Mouse (Mus musculus) B cell, adult 67 days (primary cell): ENCODE results near the gene Olfr1373. TPM values are rescaled to one million over a fixed set of nuclear protein-coding genes. Genes with fewer than 3 reads are reported as not detected.

Source experiments
- total RNA-seq, 2 experiments: library from RNA; stranded (reverse); gene quantifications; 4 replicates each; pipeline ENCODE4 v1.2.4; 2023

Gene Olfr1373
- total RNA-seq, result not detected

DNA sequence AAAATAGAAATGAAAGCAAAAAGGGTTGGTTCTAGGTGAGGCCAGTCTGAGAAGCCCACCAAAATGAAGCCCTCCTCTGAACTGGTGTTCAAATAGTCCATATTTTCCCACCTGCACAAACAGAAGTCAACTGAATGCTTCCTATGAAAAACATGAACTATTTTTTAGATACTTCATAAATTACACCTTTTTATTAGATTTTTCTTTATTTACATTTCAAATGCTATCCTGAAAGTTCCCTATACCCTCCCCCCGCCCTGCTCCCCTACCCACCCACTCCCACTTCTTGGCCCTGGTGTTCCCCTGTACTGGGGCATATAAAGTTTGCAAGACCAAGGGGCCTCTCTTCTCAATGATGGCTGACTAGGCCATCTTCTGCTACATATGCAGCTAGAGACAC lies at the start of gene Olfr1373:
TSS of gene Olfr1373 (minus strand) at position 101 of the 400 bp plus-strand sequence.

DNA sequence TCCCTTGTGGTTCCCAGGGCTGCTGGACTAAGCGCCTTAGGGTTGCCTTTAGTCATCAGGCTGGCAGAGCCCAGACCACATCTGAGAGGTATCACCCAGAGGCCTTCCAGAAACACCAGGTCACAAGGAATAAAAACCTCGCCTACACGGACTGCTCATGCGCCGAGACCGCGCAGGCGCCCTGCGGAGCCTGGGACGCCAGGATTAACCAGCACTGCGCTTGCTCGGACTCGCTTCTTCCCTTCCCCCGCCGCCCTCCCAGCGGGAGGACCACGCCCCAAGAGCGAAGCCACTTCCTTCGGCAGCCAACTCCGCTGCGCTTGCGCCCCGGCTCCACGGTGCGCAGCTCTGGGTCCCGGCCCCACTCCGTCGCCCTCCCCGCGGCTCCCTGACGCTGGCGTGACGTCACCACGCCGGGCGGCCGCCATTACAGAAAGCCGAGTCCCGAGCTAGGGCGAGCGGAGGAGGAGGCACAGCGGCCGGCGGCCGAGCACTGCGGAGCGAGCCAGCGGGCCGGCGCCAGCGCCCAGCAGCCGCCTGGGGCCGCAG lies 46.9 kb downstream of the Olfr1373 start, which contains the start of gene Ppp2ca:
TSS of gene Ppp2ca (plus strand) at position 284 of the 549 bp plus-strand sequence.

Other genes with a start within 250 kb of the Olfr1373 start
- gene Cdkn2aipnl, start 177.9 kb downstream of the Olfr1373 start, total RNA-seq, result 10 to 100 TPM; 53.6 to 54.1 TPM
- 100 to 1,000 TPM; 182 to 188 TPM for gene Ube2b, start 144.8 kb downstream of the Olfr1373 start, total RNA-seq
- gene Cdkl3, start 141.3 kb downstream of the Olfr1373 start, total RNA-seq, result 1 to 10 TPM; 4.7 to 7.8 TPM
- gene Ppp2ca, start 46.8 kb downstream of the Olfr1373 start, total RNA-seq, result 100 to 1,000 TPM in 1 of 2 experiments, 10 to 100 TPM in 1; 95.7 to 109 TPM
- gene Olfr1371, start 68.5 kb upstream of the Olfr1373 start, total RNA-seq, result not detected
- 100 to 1,000 TPM; 132 to 142 TPM for gene Skp1a, start 86.5 kb upstream of the Olfr1373 start, total RNA-seq
- 1 to 10 TPM; 1.9 to 6.2 TPM for gene Tcf7, start 137.5 kb upstream of the Olfr1373 start, total RNA-seq
- 10 to 100 TPM; 53.2 to 58.0 TPM for gene Vdac1, start 215.3 kb upstream of the Olfr1373 start, total RNA-seq